Mouse (Mus musculus): ENCODE measurements around the gene Lin28b. TPM values are rescaled to one million over a fixed set of nuclear protein-coding genes. Genes with fewer than 3 reads are reported as not detected.

Gene Lin28b
- polyA plus RNA-seq, 1 experiment: 26.8 TPM

GRCm38 (mm10) chr10:45328196-45329000 is 157.8 kb downstream of the Lin28b start:
- H3K9ac ChIP-seq (ENCODE audit: low read depth, poor library complexity, severe bottlenecking): no peak overlapping the region
- no peaks in the 10 kb centered on the region for H3K36me3 ChIP-seq (ENCODE audit: control insufficient read depth, insufficient read depth, low read length, poor library complexity, severe bottlenecking)
- H3K9me3 ChIP-seq (replicated peaks; ENCODE audit: control insufficient read depth, insufficient read depth, low read length, poor library complexity, severe bottlenecking): no peaks in the 10 kb centered on the region
- H3K27me3 ChIP-seq (ENCODE audit: control insufficient read depth, insufficient read depth, low read length, poor library complexity, severe bottlenecking): no peaks in the 10 kb centered on the region; the same call in 1 of the 2 replicates
- H3K4me3 ChIP-seq (ENCODE audit: low read depth, low read length): no peak overlapping the region
- H3K4me1 ChIP-seq (ENCODE audit: control insufficient read depth, insufficient read depth, low read length): no peaks in the 10 kb centered on the region
- TF ChIP-seq EP300 (IDR thresholded peaks at IDR 0.05; ENCODE audit: insufficient read depth, low read depth, low read length) (no peak), POLR2A (IDR thresholded peaks at IDR 0.05; ENCODE audit: insufficient read depth, low read length) (no peak), CTCF (IDR thresholded peaks at IDR 0.05; ENCODE audit: low read depth, low read length) (no peak)
- no peak overlapping the region for H3K27ac ChIP-seq (ENCODE audit: insufficient read depth, low read length)

Other genes starting within 250 kb of the Lin28b start
- gene Bves, start 150.6 kb downstream of the Lin28b start, polyA plus RNA-seq (2011; ENCODE audit: insufficient read depth, insufficient read length, low read depth, missing spikeins): 0.78 and 1.1 TPM in 2 replicates
- 18.2 and 25.5 TPM in 2 replicates for gene Hace1, start 91.4 kb upstream of the Lin28b start, polyA plus RNA-seq (2011; ENCODE audit: insufficient read depth, insufficient read length, low read depth, missing spikeins)

Measured in ES-Bruce4 (cell line).